Mouse (Mus musculus) layer of hippocampus, postnatal 36 days (tissue): ENCODE results near the gene Sidt1. TPM values are rescaled to one million over a fixed set of nuclear protein-coding genes. Genes with fewer than 3 reads are reported as not detected.
A peak's percentile ranks its signal among the peaks of the same experiment; 100 is the strongest.

Experiments used
- DNase-seq, 2 experiments: peaks; one replicate each; pipeline ENCODE4 v3.0.0; 2022
- total RNA-seq, 2 experiments: library from RNA; stranded (reverse); gene quantifications; 2 replicates each; pipeline ENCODE4 v1.2.3; 2021

Sidt1 gene
- total RNA-seq, 2 experiments from 2014 or later: 41.6 to 44.5 TPM

- DNase-seq: no peak
Measured at GRCm38 (mm10) chr16:44243323-44243722, 89.7 kb downstream of the Sidt1 start.

- DNase-seq: peak; percentile 50 to 52
Measured at GRCm38 (mm10) chr16:44242633-44243032, 90.4 kb downstream of the Sidt1 start.

- DNase-seq: no peak
Measured at GRCm38 (mm10) chr16:44240406-44240805, 92.6 kb downstream of the Sidt1 start.

GRCm38 (mm10) chr16:44238835-44239263, 94.1 kb downstream of the Sidt1 start:
- peak; percentile 31 to 47 for DNase-seq

GRCm38 (mm10) chr16:44237836-44238235, 95.2 kb downstream of the Sidt1 start:
- DNase-seq: no peak

GRCm38 (mm10) chr16:44233019-44233418, 100.0 kb downstream of the Sidt1 start:
- DNase-seq: no peak

GRCm38 (mm10) chr16:44226706-44227291, 106.2 kb downstream of the Sidt1 start:
- no peak for DNase-seq

GRCm38 (mm10) chr16:44221463-44221862, 111.5 kb downstream of the Sidt1 start:
- no peak for DNase-seq

- DNase-seq: no peak
Measured at GRCm38 (mm10) chr16:44216417-44216816, 116.6 kb downstream of the Sidt1 start.

- no peak for DNase-seq
Measured at GRCm38 (mm10) chr16:44215513-44215912, 117.5 kb downstream of the Sidt1 start.

- no peak for DNase-seq
Measured at GRCm38 (mm10) chr16:44212703-44213102, 120.3 kb downstream of the Sidt1 start.

GRCm38 (mm10) chr16:44211054-44211414, 122.0 kb downstream of the Sidt1 start:
- DNase-seq: no peak

GRCm38 (mm10) chr16:44210156-44211053, 122.6 kb downstream of the Sidt1 start:
- DNase-seq: no peak

- DNase-seq: no peak
Measured at GRCm38 (mm10) chr16:44205973-44206372, 127.0 kb downstream of the Sidt1 start.

- peak; percentile 66 to 73 for DNase-seq
Measured at GRCm38 (mm10) chr16:44204331-44204730, 128.7 kb downstream of the Sidt1 start.

- DNase-seq: no peak
Measured at GRCm38 (mm10) chr16:44200146-44200545, 132.8 kb downstream of the Sidt1 start.

- DNase-seq: no peak
Measured at GRCm38 (mm10) chr16:44199066-44199703, 133.8 kb downstream of the Sidt1 start.

- no peak for DNase-seq
Measured at GRCm38 (mm10) chr16:44190968-44191367, 142.0 kb downstream of the Sidt1 start.

Other genes with a start within 250 kb of the Sidt1 start
- 100 to 1,000 TPM; 559 to 583 TPM for gene Atp6v1a, start 193.5 kb downstream of the Sidt1 start, total RNA-seq
- 10 to 100 TPM; 64.5 to 68.8 TPM for gene Naa50, start 193.4 kb downstream of the Sidt1 start, total RNA-seq
- 10 to 100 TPM; 36.5 to 46.7 TPM for gene Usf3, start 159.9 kb downstream of the Sidt1 start, total RNA-seq
- gene Spice1, start 13.9 kb upstream of the Sidt1 start, total RNA-seq: 10 to 100 TPM; 15.9 to 17.3 TPM
- gene Cfap44, start 61.6 kb upstream of the Sidt1 start, total RNA-seq: 10 to 100 TPM in 1 of 2 experiments, 1 to 10 TPM in 1; 8.0 to 12.8 TPM
- gene Boc, start 225.7 kb upstream of the Sidt1 start, total RNA-seq: 10 to 100 TPM in 1 of 2 experiments, 1 to 10 TPM in 1; 9.8 to 10.1 TPM